Mouse (Mus musculus) embryo, embryonic 10 days (tissue): ENCODE data around the gene Ttbk2.
A peak's percentile ranks its signal among the peaks of the same experiment; 100 is the strongest.

Experiments used
- DNase-seq: peaks from one replicate; pipeline ENCODE4 v3.0.0-alpha.2; 2015; ENCODE audit warnings: low spot score

Gene Ttbk2

GRCm38 (mm10) chr2:120745496-120745895 is 104.9 kb downstream of the Ttbk2 start:
- DNase-seq: no peak

GRCm38 (mm10) chr2:120731877-120732530 is 118.4 kb downstream of the Ttbk2 start:
- no peak for DNase-seq

- peak; percentile 95 for DNase-seq
Measured at GRCm38 (mm10) chr2:120731167-120731862, 119.1 kb downstream of the Ttbk2 start.

- peak; percentile 44 for DNase-seq
Measured at GRCm38 (mm10) chr2:120730639-120731166, 119.7 kb downstream of the Ttbk2 start.

- peak; percentile 22 for DNase-seq
Measured at GRCm38 (mm10) chr2:120729775-120730585, 120.4 kb downstream of the Ttbk2 start.

- no peak for DNase-seq
Measured at GRCm38 (mm10) chr2:120724176-120724575, 126.2 kb downstream of the Ttbk2 start.

- DNase-seq: no peak
Measured at GRCm38 (mm10) chr2:120723621-120724020, 126.8 kb downstream of the Ttbk2 start.

GRCm38 (mm10) chr2:120722491-120722890 is 127.9 kb downstream of the Ttbk2 start:
- no peak for DNase-seq

GRCm38 (mm10) chr2:120721911-120722310 is 128.5 kb downstream of the Ttbk2 start:
- no peak for DNase-seq

- DNase-seq: no peak
Measured at GRCm38 (mm10) chr2:120720821-120721220, 129.6 kb downstream of the Ttbk2 start.

GRCm38 (mm10) chr2:120718496-120718895 is 131.9 kb downstream of the Ttbk2 start:
- DNase-seq: no peak

GRCm38 (mm10) chr2:120713441-120713840 is 137.0 kb downstream of the Ttbk2 start:
- no peak for DNase-seq

- DNase-seq: no peak
Measured at GRCm38 (mm10) chr2:120710948-120711347, 139.5 kb downstream of the Ttbk2 start.

- no peak for DNase-seq
Measured at GRCm38 (mm10) chr2:120710154-120710553, 140.2 kb downstream of the Ttbk2 start.

GRCm38 (mm10) chr2:120707041-120707440 is 143.4 kb downstream of the Ttbk2 start:
- no peak for DNase-seq

GRCm38 (mm10) chr2:120702675-120703074 is 147.7 kb downstream of the Ttbk2 start:
- DNase-seq: no peak

- DNase-seq: no peak
Measured at GRCm38 (mm10) chr2:120700379-120700885, 150.0 kb downstream of the Ttbk2 start.

- no peak for DNase-seq
Measured at GRCm38 (mm10) chr2:120697767-120698166, 152.6 kb downstream of the Ttbk2 start.
